Mouse (Mus musculus): ENCODE measurements at regions not wholly inside any gene's neighbourhood (a gene's known extent, or its start where the extent isn't known, plus 50 kb on each side); places are given as distances from the start of the nearest gene placed in this dataset.

GRCm38 (mm10) chr10:116677949-116678348 lies 96.6 kb upstream of the Cnot2 start:
- TF ChIP-seq CTCF (IDR thresholded peaks at IDR 0.05) (no peak), POLR2A (IDR thresholded peaks at IDR 0.05; ENCODE audit: insufficient read depth, low read depth, low read length) (no peak), EP300 (IDR thresholded peaks at IDR 0.05; ENCODE audit: insufficient read depth, low read depth, low read length) (no peak)

Data from heart, adult 2 months (tissue).